Mouse (Mus musculus) neural tube, embryonic 13.5 days (tissue): ENCODE results near the gene Gsg1l. TPM values are rescaled to one million over a fixed set of nuclear protein-coding genes. Genes with fewer than 3 reads are reported as not detected.

Source experiments
- ATAC-seq: fragments of 200-750 bp; cut with Nextera tagmentation; 2 replicates; pipeline ENCODE4 v1.8.0; 2017; ENCODE audit warnings: low read depth, mild to moderate bottlenecking, moderate TSS enrichment, moderate library complexity
- H3K27ac ChIP-seq: fragments of 300-500 bp; sonication (generic); replicated peaks from 2 replicates; pipeline ENCODE4 v1.5.1; 2015; ENCODE audit warnings: moderate library complexity, mild to moderate bottlenecking, inconsistent platforms
- H3K27me3 ChIP-seq: fragments of 300-500 bp; sonication (generic); 2 replicates; pipeline ENCODE4 v1.6.1; 2015; ENCODE audit warnings: mild to moderate bottlenecking, inconsistent platforms
- H3K36me3 ChIP-seq: fragments of 300-500 bp; sonication (generic); 2 replicates; pipeline ENCODE4 v1.6.1; 2015; ENCODE audit warnings: mild to moderate bottlenecking, inconsistent platforms
- H3K4me1 ChIP-seq: fragments of 300-500 bp; sonication (generic); replicated peaks from 2 replicates; pipeline ENCODE4 v1.6.1; 2015; ENCODE audit warnings: inconsistent platforms
- H3K4me2 ChIP-seq: fragments of 300-500 bp; sonication (generic); 2 replicates; pipeline ENCODE4 v1.6.1; 2015; ENCODE audit warnings: inconsistent platforms, mild to moderate bottlenecking, moderate library complexity
- H3K4me3 ChIP-seq: fragments of 300-500 bp; sonication (generic); 2 replicates; pipeline ENCODE4 v1.5.1; 2015; ENCODE audit warnings: mild to moderate bottlenecking, inconsistent platforms
- H3K9ac ChIP-seq: fragments of 300-500 bp; sonication (generic); 2 replicates; pipeline ENCODE4 v1.6.1; 2015; ENCODE audit warnings: moderate library complexity, mild to moderate bottlenecking, inconsistent platforms
- H3K9me3 ChIP-seq: fragments of 300-500 bp; sonication (generic); 2 replicates; pipeline ENCODE4 v1.6.1; 2016; ENCODE audit warnings: inconsistent platforms
- WGBS: fragments of 180-500 bp; shearing (Covaris S2); methylation state at CpG from one replicate; pipeline ENCODE4 v1.1.7; 2015; 5-methylcytosine and 5-hydroxymethylcytosine counted together
- polyA plus RNA-seq: library from polyadenylated mRNA; unstranded; fragments of >200 nt; fragmentation: Nextera tagmentation; extraction: Ambion mirVana; gene quantifications from 2 replicates; pipeline ENCODE4 v1.2.1, GENCODE M21; 2015

Gene Gsg1l
- polyA plus RNA-seq, 1 experiment from 2014 or later, result 14.2 TPM

GRCm38 (mm10) chr7:126019321-126019720, 62.9 kb downstream of the Gsg1l start:
- H3K4me2 ChIP-seq, result no peak overlapping the region
- ATAC-seq, result peak; percentile 38; the same call in 1 of the 2 replicates
- 14% methylated on average over 9 of the region's 9 CpGs for WGBS
- H3K4me3 ChIP-seq, result no peak overlapping the region
- H3K9me3 ChIP-seq, result no peaks in the 10 kb centered on the region
- no peaks in the 10 kb centered on the region for H3K36me3 ChIP-seq
- no peaks in the 10 kb centered on the region for H3K27me3 ChIP-seq
- peaks cover 26% of the 10 kb centered on the region for H3K4me1 ChIP-seq
- peak overlapping the region; percentile 64 for H3K27ac ChIP-seq
- peak overlapping the region; percentile 22; the same call in 1 of the 2 replicates for H3K9ac ChIP-seq

GRCm38 (mm10) chr7:126017455-126017854, 64.8 kb downstream of the Gsg1l start:
- H3K4me1 ChIP-seq, result peaks cover 33% of the 10 kb centered on the region
- 93% methylated on average over 4 of the region's 4 CpGs for WGBS
- H3K4me3 ChIP-seq, result no peak overlapping the region
- no peaks in the 10 kb centered on the region for H3K9me3 ChIP-seq
- no peaks in the 10 kb centered on the region for H3K27me3 ChIP-seq
- no peak overlapping the region for H3K4me2 ChIP-seq
- H3K27ac ChIP-seq, result no peak overlapping the region
- no peaks in the 10 kb centered on the region for H3K36me3 ChIP-seq
- ATAC-seq, result no peak
- no peak overlapping the region for H3K9ac ChIP-seq

- no peak overlapping the region for H3K4me2 ChIP-seq
- H3K4me3 ChIP-seq, result no peak overlapping the region
- H3K27me3 ChIP-seq, result no peaks in the 10 kb centered on the region
- no peak for ATAC-seq
- WGBS, result 75% methylated on average over 11 of the region's 11 CpGs
- H3K4me1 ChIP-seq, result peaks cover 50% of the 10 kb centered on the region
- H3K9ac ChIP-seq, result no peak overlapping the region
- no peaks in the 10 kb centered on the region for H3K36me3 ChIP-seq
- H3K9me3 ChIP-seq, result no peaks in the 10 kb centered on the region
- no peak overlapping the region for H3K27ac ChIP-seq
Observed at GRCm38 (mm10) chr7:126012325-126013021, 69.7 kb downstream of the Gsg1l start.

GRCm38 (mm10) chr7:126008789-126009148, 73.4 kb downstream of the Gsg1l start:
- Histone ChIP-seq H3K27ac (peak overlapping the region; percentile 89), H3K4me2 (no peak overlapping the region), H3K4me3 (no peak overlapping the region), H3K36me3 (no peaks in the 10 kb centered on the region), H3K4me1 (peaks cover 63% of the 10 kb centered on the region), H3K9ac (no peak overlapping the region), H3K9me3 (no peaks in the 10 kb centered on the region), H3K27me3 (no peaks in the 10 kb centered on the region)
- peak; percentile 74 for ATAC-seq
- 10% methylated on average over 7 of the region's 7 CpGs for WGBS

- Histone ChIP-seq H3K9me3 (no peaks in the 10 kb centered on the region), H3K4me2 (no peak overlapping the region), H3K27me3 (no peaks in the 10 kb centered on the region), H3K9ac (no peak overlapping the region), H3K36me3 (no peaks in the 10 kb centered on the region), H3K4me3 (no peak overlapping the region), H3K4me1 (peaks cover 63% of the 10 kb centered on the region), H3K27ac (peak overlapping the region; percentile 89)
- ATAC-seq, result peak; percentile 57
- 48% methylated on average over 4 of the region's 4 CpGs for WGBS
Observed at GRCm38 (mm10) chr7:126008139-126008788, 73.9 kb downstream of the Gsg1l start.

GRCm38 (mm10) chr7:126007132-126007910, 74.9 kb downstream of the Gsg1l start:
- H3K4me3 ChIP-seq, result no peak overlapping the region
- H3K4me1 ChIP-seq, result peaks cover 64% of the 10 kb centered on the region
- H3K4me2 ChIP-seq, result no peak overlapping the region
- no peak overlapping the region for H3K9ac ChIP-seq
- no peak for ATAC-seq
- no peaks in the 10 kb centered on the region for H3K9me3 ChIP-seq
- H3K27ac ChIP-seq, result peak overlapping the region; percentile 89
- whole genome bisulfite sequencing, result 22% methylated on average over 10 of the region's 10 CpGs
- H3K36me3 ChIP-seq, result no peaks in the 10 kb centered on the region
- no peaks in the 10 kb centered on the region for H3K27me3 ChIP-seq

GRCm38 (mm10) chr7:126005274-126005673, 76.9 kb downstream of the Gsg1l start:
- Histone ChIP-seq H3K36me3 (no peaks in the 10 kb centered on the region), H3K9me3 (no peaks in the 10 kb centered on the region), H3K9ac (no peak overlapping the region), H3K27me3 (no peaks in the 10 kb centered on the region), H3K4me3 (no peak overlapping the region), H3K4me1 (peaks cover 53% of the 10 kb centered on the region), H3K27ac (peak overlapping the region; percentile 72), H3K4me2 (no peak overlapping the region)
- ATAC-seq, result no peak
- WGBS, result 19% methylated on average over 5 of the region's 5 CpGs

GRCm38 (mm10) chr7:126001683-126002082, 80.5 kb downstream of the Gsg1l start:
- Histone ChIP-seq H3K36me3 (no peaks in the 10 kb centered on the region), H3K9ac (no peak overlapping the region), H3K4me2 (no peak overlapping the region), H3K4me3 (no peak overlapping the region), H3K27ac (no peak overlapping the region), H3K4me1 (peaks cover 22% of the 10 kb centered on the region), H3K9me3 (no peaks in the 10 kb centered on the region), H3K27me3 (no peaks in the 10 kb centered on the region)
- no peak for ATAC-seq
- 57% methylated on average over 5 of the region's 5 CpGs for WGBS

GRCm38 (mm10) chr7:125999921-126000320, 82.3 kb downstream of the Gsg1l start:
- H3K4me2 ChIP-seq, result no peak overlapping the region
- no peak for ATAC-seq
- H3K4me1 ChIP-seq, result peaks cover 14% of the 10 kb centered on the region
- H3K4me3 ChIP-seq, result no peak overlapping the region
- no peak overlapping the region for H3K9ac ChIP-seq
- no peaks in the 10 kb centered on the region for H3K9me3 ChIP-seq
- no peaks in the 10 kb centered on the region for H3K27me3 ChIP-seq
- H3K27ac ChIP-seq, result no peak overlapping the region
- no peaks in the 10 kb centered on the region for H3K36me3 ChIP-seq
- WGBS, result 91% methylated on average over 3 of the region's 3 CpGs

- no peak for ATAC-seq
- Histone ChIP-seq H3K9ac (no peak overlapping the region), H3K27me3 (no peaks in the 10 kb centered on the region), H3K36me3 (no peaks in the 10 kb centered on the region), H3K27ac (no peak overlapping the region), H3K4me3 (no peak overlapping the region), H3K4me2 (no peak overlapping the region), H3K9me3 (no peaks in the 10 kb centered on the region), H3K4me1 (peaks cover 16% of the 10 kb centered on the region)
- WGBS, result 95% methylated on average over 1 of the region's 1 CpGs
Observed at GRCm38 (mm10) chr7:125996151-125996550, 86.1 kb downstream of the Gsg1l start.

- Histone ChIP-seq H3K27me3 (no peaks in the 10 kb centered on the region), H3K4me1 (peaks cover 41% of the 10 kb centered on the region), H3K27ac (peak overlapping the region; percentile 59), H3K9ac (no peak overlapping the region), H3K4me3 (no peak overlapping the region), H3K9me3 (no peaks in the 10 kb centered on the region), H3K36me3 (no peaks in the 10 kb centered on the region), H3K4me2 (no peak overlapping the region)
- 0 out of 2 replicates have a peak, but pooled peaks have one; percentile 46 for ATAC-seq
- WGBS, result 61% methylated on average over 6 of the region's 6 CpGs
Observed at GRCm38 (mm10) chr7:125992356-125992891, 89.8 kb downstream of the Gsg1l start.

- peak; percentile 44; the same call in 1 of the 2 replicates for ATAC-seq
- H3K4me3 ChIP-seq, result no peak overlapping the region
- peak overlapping the region; percentile 59 for H3K27ac ChIP-seq
- 31% methylated on average over 2 of the region's 2 CpGs for WGBS
- H3K36me3 ChIP-seq, result no peaks in the 10 kb centered on the region
- peaks cover 41% of the 10 kb centered on the region for H3K4me1 ChIP-seq
- H3K9ac ChIP-seq, result no peak overlapping the region
- H3K4me2 ChIP-seq, result no peak overlapping the region
- H3K27me3 ChIP-seq, result no peaks in the 10 kb centered on the region
- no peaks in the 10 kb centered on the region for H3K9me3 ChIP-seq
Observed at GRCm38 (mm10) chr7:125991846-125992245, 90.4 kb downstream of the Gsg1l start.
